Mouse (Mus musculus) midbrain, postnatal 0 days (tissue): ENCODE results near the gene Rpl5. TPM values are rescaled to one million over a fixed set of nuclear protein-coding genes. Genes with fewer than 3 reads are reported as not detected.
"Not testable (repeated sequence)": the region's sequence is repeated elsewhere in the genome, so short reads cannot be mapped to it uniquely, and the experiment has no call there.

Experiments
- ATAC-seq: fragments of 200-750 bp; cut with Nextera tagmentation; 2 replicates; pipeline ENCODE4 v1.8.0; 2017; ENCODE audit warnings: moderate number of reproducible peaks, mild to moderate bottlenecking, moderate TSS enrichment, moderate library complexity; ENCODE audit not compliant: low FRiP score
- DNase-seq: peaks from one replicate; pipeline ENCODE4 v3.0.0-alpha.2; 2015; ENCODE audit warnings: low spot score
- H3K27ac ChIP-seq: fragments of 300-500 bp; sonication (generic); 2 replicates; pipeline ENCODE4 v1.5.1; 2014; ENCODE audit warnings: low read depth, mild to moderate bottlenecking, low read length, mixed read lengths
- H3K27me3 ChIP-seq: fragments of 300-500 bp; sonication (generic); 2 replicates; pipeline ENCODE4 v1.6.1; 2014; ENCODE audit warnings: low read length, control low read depth, mixed read lengths; ENCODE audit not compliant: insufficient read depth
- H3K36me3 ChIP-seq: fragments of 300-500 bp; sonication (generic); 2 replicates; pipeline ENCODE4 v1.6.1; 2014; ENCODE audit warnings: low read length, control low read depth, mixed read lengths; ENCODE audit not compliant: insufficient read depth
- H3K4me1 ChIP-seq: fragments of 300-500 bp; sonication (generic); 2 replicates; pipeline ENCODE4 v1.6.1; 2014; ENCODE audit warnings: mild to moderate bottlenecking, control low read depth, antibody characterized with exemption, low read length, mixed read lengths; ENCODE audit not compliant: insufficient read depth
- H3K4me2 ChIP-seq: fragments of 300-500 bp; sonication (generic); 2 replicates; pipeline ENCODE4 v1.6.1; 2014; ENCODE audit warnings: low read depth, mild to moderate bottlenecking, low read length, mixed read lengths; ENCODE audit not compliant: poor library complexity, severe bottlenecking
- H3K4me3 ChIP-seq: fragments of 300-500 bp; sonication (generic); 2 replicates; pipeline ENCODE4 v1.5.1; 2014; ENCODE audit warnings: low read depth, mild to moderate bottlenecking, low read length, moderate library complexity
- H3K9ac ChIP-seq: fragments of 300-500 bp; sonication (generic); replicated peaks from 2 replicates; pipeline ENCODE4 v1.6.1; 2014; ENCODE audit warnings: mild to moderate bottlenecking, low read length, moderate library complexity, mixed read lengths; ENCODE audit not compliant: poor library complexity, severe bottlenecking
- H3K9me3 ChIP-seq: fragments of 300-500 bp; sonication (generic); 2 replicates; pipeline ENCODE4 v1.6.1; 2016; ENCODE audit warnings: low read length, control low read depth
- CTCF ChIP-seq: IDR thresholded peaks from 2 replicates; pipeline ENCODE4 v1.5.1; 2016; ENCODE audit warnings: antibody characterized with exemption, mild to moderate bottlenecking
- WGBS: fragments of 180-500 bp; shearing (Covaris S2); extraction: QIAGEN DNeasy Blood & Tissue Kit; methylation state at CpG from one replicate; pipeline ENCODE4 v1.1.7; 2014; 5-methylcytosine and 5-hydroxymethylcytosine counted together
- polyA plus RNA-seq: library from polyadenylated mRNA; unstranded; fragments of >200 nt; fragmentation: Nextera tagmentation; extraction: Ambion mirVana; gene quantifications from 2 replicates; pipeline ENCODE4 v1.2.1, GENCODE M21; 2015
- total RNA-seq: library from RNA; depleted of rRNA; stranded (reverse); fragments of >200 nt; gene quantifications from 2 replicates; pipeline ENCODE4 v1.2.3, GENCODE M21; 2014

Rpl5 gene
- total and polyA plus RNA-seq, 2 experiments from 2014 or later: 63.1 to 128 TPM

DNA sequence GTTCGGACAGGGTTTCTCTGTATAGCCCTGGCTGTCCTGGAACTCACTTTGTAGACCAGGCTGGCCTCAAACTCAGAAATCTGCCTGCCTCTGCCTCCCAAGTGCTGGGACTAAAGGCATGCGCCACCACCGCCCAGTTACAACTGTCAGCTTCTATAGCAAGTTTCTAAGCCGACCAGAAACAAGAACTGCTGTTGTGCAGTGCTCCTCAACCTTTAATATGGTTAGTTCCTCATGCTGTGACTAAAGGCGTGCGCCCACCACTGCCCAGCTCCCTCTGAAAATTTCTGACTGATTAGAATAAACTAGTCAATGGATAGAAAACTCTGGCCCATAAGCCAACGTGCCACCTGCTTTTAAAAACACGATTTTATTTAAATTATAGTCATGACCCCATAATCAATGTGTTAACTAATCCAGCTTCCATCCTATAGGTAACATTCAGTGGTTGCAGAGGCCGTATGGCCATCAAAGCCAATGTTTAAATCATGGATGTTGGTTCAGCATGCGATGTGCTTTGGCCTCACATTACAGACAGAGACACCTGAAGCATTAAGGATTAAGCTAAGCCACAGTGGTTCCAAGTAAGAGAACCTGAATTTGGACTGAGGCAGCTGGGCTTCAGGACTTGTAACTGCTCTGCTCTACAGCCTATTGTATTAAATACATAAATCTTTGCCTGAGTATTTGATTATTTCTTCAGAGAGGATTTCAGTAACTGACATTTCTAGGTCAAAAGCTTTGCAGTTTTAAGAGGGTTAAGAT, 36.5 kb downstream of the Rpl5 start:
- DNase-seq (no peak), ATAC-seq (no peak)
- no peak for TF ChIP-seq CTCF
- no peaks in the 10 kb centered on the region for H3K4me1 ChIP-seq
- no peaks in the 10 kb centered on the region for H3K9me3 ChIP-seq
- no peak overlapping the region for H3K4me3 ChIP-seq
- H3K27ac ChIP-seq: no peak overlapping the region
- H3K9ac ChIP-seq: no peak overlapping the region
- no peaks in the 10 kb centered on the region for H3K36me3 ChIP-seq
- 87% methylated on average over 10 of the region's 10 CpGs for WGBS
- no peak overlapping the region for H3K4me2 ChIP-seq
- H3K27me3 ChIP-seq: no peaks in the 10 kb centered on the region

DNA sequence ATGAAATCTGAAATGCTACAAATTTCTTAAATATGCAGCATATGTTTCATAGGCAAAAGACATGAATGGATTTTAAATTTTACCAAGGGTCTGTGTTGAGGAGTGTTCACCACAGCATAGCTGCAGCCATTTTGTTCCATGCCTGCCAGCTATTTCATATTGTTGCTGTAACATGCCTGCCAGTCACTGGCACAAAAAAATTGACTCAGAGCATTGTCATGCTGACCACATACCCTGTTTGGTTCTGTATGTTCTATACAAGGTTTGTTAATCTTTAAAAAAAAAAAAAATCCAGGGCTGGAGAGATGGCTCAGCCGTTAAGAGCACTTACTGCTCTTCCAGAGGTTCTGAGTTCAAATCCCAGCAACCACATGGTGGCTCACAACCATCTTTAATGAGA, 38.2 kb downstream of the Rpl5 start:
- H3K27me3 ChIP-seq, H3K27ac ChIP-seq, ATAC-seq, H3K36me3 ChIP-seq, H3K9ac ChIP-seq, H3K9me3 ChIP-seq, H3K4me2 ChIP-seq, H3K4me1 ChIP-seq, H3K4me3 ChIP-seq, DNase-seq: not testable (repeated sequence)
- WGBS: 54% methylated on average over 1 of the region's 1 CpGs

DNA sequence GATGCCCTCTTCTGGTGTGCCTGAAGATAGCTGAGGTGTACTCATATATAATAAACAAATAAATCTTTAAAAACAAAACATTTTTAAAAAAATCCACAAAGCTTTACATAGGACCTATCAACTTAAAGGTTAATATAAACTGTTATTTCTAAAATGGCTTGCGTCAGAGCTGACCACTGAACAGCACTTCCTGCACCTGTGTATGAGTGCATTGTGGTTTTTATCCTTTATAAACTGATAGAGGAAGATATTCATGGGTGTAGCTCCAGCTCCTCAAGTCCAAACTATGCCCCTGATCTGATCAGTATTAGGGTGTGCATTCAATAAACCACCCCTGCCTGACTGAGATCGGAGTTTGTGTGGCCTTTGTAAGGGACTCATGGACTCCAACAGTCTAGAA, 38.6 kb downstream of the Rpl5 start:
- H3K9ac ChIP-seq: no peak overlapping the region

DNA sequence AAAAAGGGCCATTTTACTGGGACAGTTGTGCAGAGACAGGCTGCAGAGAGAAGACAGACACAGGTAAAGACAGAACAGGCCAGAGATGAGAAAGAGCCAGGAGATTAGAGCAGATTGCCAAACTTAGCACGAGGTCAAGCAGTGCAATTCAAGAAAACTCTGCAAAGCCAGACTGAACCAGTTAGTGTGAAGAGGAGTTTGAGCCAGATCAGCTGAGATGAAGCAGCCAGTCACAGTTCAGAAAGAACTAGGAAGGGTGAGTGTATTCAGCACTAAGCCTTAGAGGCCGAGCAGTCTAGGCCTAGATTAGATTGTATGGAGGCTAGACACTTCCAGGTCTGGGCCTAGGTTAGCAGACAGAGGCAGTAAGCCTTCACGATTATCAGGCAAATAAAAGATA, 39.4 kb downstream of the Rpl5 start:
- WGBS: 72% methylated on average over 3 of the region's 3 CpGs
- Histone ChIP-seq H3K9ac (no peak overlapping the region), H3K4me1 (no peaks in the 10 kb centered on the region), H3K9me3 (no peaks in the 10 kb centered on the region), H3K36me3 (no peaks in the 10 kb centered on the region), H3K4me2 (no peak overlapping the region), H3K4me3 (no peak overlapping the region), H3K27ac (no peak overlapping the region), H3K27me3 (no peaks in the 10 kb centered on the region)
- no peak for ATAC-seq
- TF ChIP-seq CTCF: no peak
- DNase-seq: no peak

More for the DNA sequence above, 38.6 kb downstream of the Rpl5 start:
- WGBS: 95% methylated on average over 2 of the region's 2 CpGs
- no peak overlapping the region for H3K4me2 ChIP-seq
- no peak overlapping the region for H3K27ac ChIP-seq
- no peak overlapping the region for H3K4me3 ChIP-seq
- ATAC-seq (no peak), DNase-seq (no peak)
- no peaks in the 10 kb centered on the region for H3K9me3 ChIP-seq
- H3K27me3 ChIP-seq: no peaks in the 10 kb centered on the region
- H3K36me3 ChIP-seq: no peaks in the 10 kb centered on the region
- TF ChIP-seq CTCF: no peak
- H3K4me1 ChIP-seq: no peaks in the 10 kb centered on the region

DNA sequence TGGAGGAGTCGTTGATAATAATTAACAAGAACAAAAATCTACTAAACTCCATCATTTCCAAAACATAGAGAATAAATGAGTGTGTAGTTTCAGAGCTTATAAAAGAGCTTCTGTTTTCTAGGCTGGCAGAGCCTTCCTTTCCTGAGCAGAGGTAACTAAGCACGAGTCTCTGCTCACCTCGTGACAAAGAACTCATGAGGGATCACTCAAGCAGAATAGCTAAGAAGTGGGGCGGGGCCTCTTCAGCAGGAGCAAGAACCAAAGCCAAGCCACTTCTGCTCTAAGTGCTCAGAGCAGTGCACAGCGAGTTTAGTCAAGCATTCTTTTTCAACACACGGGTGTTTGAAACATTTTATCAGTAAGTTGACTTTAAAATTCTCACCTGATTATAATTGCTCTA, 40.9 kb downstream of the Rpl5 start:
- no peak overlapping the region for H3K9ac ChIP-seq
- H3K4me2 ChIP-seq: no peak overlapping the region
- H3K27ac ChIP-seq: no peak overlapping the region
- TF ChIP-seq CTCF: no peak
- no peaks in the 10 kb centered on the region for H3K9me3 ChIP-seq
- H3K36me3 ChIP-seq: no peaks in the 10 kb centered on the region
- DNase-seq: no peak
- H3K4me1 ChIP-seq: no peaks in the 10 kb centered on the region
- no peak for ATAC-seq
- no peaks in the 10 kb centered on the region for H3K27me3 ChIP-seq
- no peak overlapping the region for H3K4me3 ChIP-seq
- 45% methylated on average over 6 of the region's 6 CpGs for WGBS

DNA sequence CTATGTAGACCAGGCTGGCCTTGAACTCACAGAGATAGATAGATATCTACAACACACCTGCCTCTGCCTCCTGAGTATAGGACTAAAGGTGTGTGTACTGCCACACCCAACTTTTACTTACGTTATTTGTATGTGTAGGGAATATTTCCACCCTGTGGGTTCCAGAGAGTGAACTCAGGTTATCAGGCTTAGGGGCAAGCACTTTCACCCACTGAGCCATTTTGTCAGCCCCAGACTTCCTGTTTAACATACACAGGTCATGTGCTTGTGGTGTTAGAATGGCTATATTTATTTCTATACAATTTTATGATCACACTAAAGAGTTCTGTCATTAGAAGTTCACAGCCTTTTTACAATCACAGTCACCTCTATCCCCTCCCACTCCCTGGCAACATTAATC, 42.6 kb downstream of the Rpl5 start:
- no peak for ATAC-seq
- no peak overlapping the region for H3K9ac ChIP-seq
- H3K4me3 ChIP-seq: no peak overlapping the region
- TF ChIP-seq CTCF: no peak
- no peaks in the 10 kb centered on the region for H3K9me3 ChIP-seq
- no peak overlapping the region for H3K27ac ChIP-seq
- H3K27me3 ChIP-seq: no peaks in the 10 kb centered on the region
- H3K4me2 ChIP-seq: no peak overlapping the region
- 97% methylated on average over 1 of the region's 1 CpGs for WGBS
- no peaks in the 10 kb centered on the region for H3K36me3 ChIP-seq
- no peak for DNase-seq
- H3K4me1 ChIP-seq: no peaks in the 10 kb centered on the region
